Comparison of ENCODE assay signal across 20 mouse cellular contexts in genomic region chr9:14396096-14396495, GRCm38 (mm10). TPM values are rescaled to one million over a fixed set of nuclear protein-coding genes. Genes with fewer than 3 reads are reported as not detected.
DNase-seq lines count a peak whose midpoint lies in the region; ATAC-seq and TF ChIP-seq lines count a peak whose summit lies in the region.
"Had no signal": no experiment of that assay in that cellular context is flagged by ENCODE, and none has a peak within 500 bp of the region (broad histone marks: within the 10 kb centered on the region; RNA-seq: fewer than 3 reads in every experiment).

No protein-coding gene starts in this region.

- H3K27ac ChIP-seq in lung, postnatal 0 days (ENCODE audit: low read length) = no peak overlapping the region
- H3K27ac ChIP-seq: embryonic facial prominence, embryonic 12.5 days; forebrain, embryonic 12.5 days; gastrocnemius, adult 2 months; hindbrain, embryonic 10.5 days; hindbrain, embryonic 14.5 days; intestine, embryonic 15.5 days had no signal

- no peak for TF ChIP-seq CTCF in lung, postnatal 0 days (IDR thresholded peaks at IDR 0.05)

- no peaks in the 10 kb centered on the region for H3K27me3 ChIP-seq in lung, postnatal 0 days (replicated peaks; ENCODE audit: insufficient read depth, low read length)
- H3K27me3 ChIP-seq: embryonic facial prominence, embryonic 12.5 days; forebrain, embryonic 12.5 days; heart, embryonic 12.5 days; intestine, embryonic 15.5 days had no signal

- H3K4me1 ChIP-seq in lung, postnatal 0 days (ENCODE audit: insufficient read depth, low read depth, low read length) = no peaks in the 10 kb centered on the region
- H3K4me1 ChIP-seq: embryonic facial prominence, embryonic 12.5 days; forebrain, embryonic 12.5 days; heart, embryonic 12.5 days; hindbrain, embryonic 10.5 days; intestine, embryonic 15.5 days had no signal

- no peaks in the 10 kb centered on the region for H3K36me3 ChIP-seq in lung, postnatal 0 days (ENCODE audit: insufficient read depth, low read length)
- H3K36me3 ChIP-seq: embryonic facial prominence, embryonic 12.5 days; forebrain, embryonic 12.5 days; heart, embryonic 12.5 days; hindbrain, embryonic 10.5 days; intestine, embryonic 15.5 days had no signal

- TF ChIP-seq EP300 in lung, postnatal 0 days (IDR thresholded peaks at IDR 0.05) = no peak

- H3K4me3 ChIP-seq in lung, postnatal 0 days (ENCODE audit: low read depth, low read length) = no peak overlapping the region
- H3K4me3 ChIP-seq: embryonic facial prominence, embryonic 12.5 days; forebrain, embryonic 12.5 days; gastrocnemius, adult 2 months; heart, embryonic 12.5 days; hindbrain, embryonic 10.5 days; intestine, embryonic 15.5 days had no signal

- WGBS in lung, postnatal 0 days = 42% methylated on average over 2 of the region's 2 CpGs

- no peak overlapping the region for H3K9ac ChIP-seq in lung, postnatal 0 days (replicated peaks; ENCODE audit: low read depth)
- H3K9ac ChIP-seq: embryonic facial prominence, embryonic 12.5 days; forebrain, embryonic 12.5 days; forebrain, postnatal 0 days; heart, embryonic 12.5 days; hindbrain, embryonic 14.5 days; intestine, embryonic 15.5 days had no signal

- H3K9me3 ChIP-seq in lung, postnatal 0 days (ENCODE audit: low read length) = no peaks in the 10 kb centered on the region
- H3K9me3 ChIP-seq: embryonic facial prominence, embryonic 12.5 days; forebrain, embryonic 12.5 days; heart, embryonic 12.5 days; hindbrain, embryonic 10.5 days; intestine, embryonic 15.5 days had no signal

- DNase-seq in adrenal gland, postnatal 10 days = peak; percentile 20
- no peak for DNase-seq in adrenal gland, postnatal 25 days
- DNase-seq in lung, postnatal 0 days (ENCODE audit: low spot score) = peak; percentile 42
- DNase-seq in lung, postnatal 14 days = no peak
- DNase-seq in NIH3T3 (ENCODE audit: low read depth) = peak; percentile 44
- peak; percentile 32 for DNase-seq in fibroblast of lung, adult 2 months (ENCODE audit: low read depth)
- DNase-seq in right cerebral cortex, postnatal 4 days = no peak
- DNase-seq: cerebellum, adult 11-12 months; cerebellum, adult 9-10 months; cerebellum, postnatal 25 days; forebrain, postnatal 0 days; gastrocnemius, adult 2 months; gastrocnemius, postnatal 25 days had no signal

- ATAC-seq in lung, postnatal 0 days = no peak
- ATAC-seq: activated CD4-positive, CD25-positive, alpha-beta regulatory T cell, adult 4 months; forebrain, postnatal 0 days; intestine, embryonic 15.5 days had no signal

- no peak overlapping the region for H3K4me2 ChIP-seq in lung, postnatal 0 days (replicated peaks; ENCODE audit: low read depth, low read length)
- H3K4me2 ChIP-seq: embryonic facial prominence, embryonic 12.5 days; forebrain, embryonic 12.5 days; heart, embryonic 12.5 days; hindbrain, embryonic 14.5 days; intestine, embryonic 15.5 days had no signal

RNA-seq across cellular contexts. Expression of gene Endod1, which starts 14.8 kb away (rescaled TPM):
- total RNA-seq in adrenal gland, postnatal 10 days (2021) = 10 to 100 TPM; 13.6 to 15.8 TPM
- 13.3 and 14.0 TPM in 2 replicates for total RNA-seq in adrenal gland, postnatal 25 days (2021)
- polyA plus RNA-seq in lung, postnatal 0 days (2015; fragmentation: Nextera tagmentation; extraction: Ambion mirVana) = 14.4 and 16.6 TPM in 2 replicates

Comparison
In these comparisons a context has a peak if more than half of its experiments do, and no peak if none do; other contexts are left out.
1. DNase-seq: peak in adrenal gland, postnatal 10 days (single experiment), lung, postnatal 0 days (single experiment), NIH3T3 (single experiment) and fibroblast of lung, adult 2 months (single experiment); none in adrenal gland, postnatal 25 days (single experiment), lung, postnatal 14 days (single experiment) and right cerebral cortex, postnatal 4 days (single experiment).